Mouse (Mus musculus): ENCODE measurements at regions not wholly inside any gene's neighbourhood (a gene's known extent, or its start where the extent isn't known, plus 50 kb on each side); places are given as distances from the start of the nearest gene placed in this dataset.
A peak's percentile ranks its signal among the peaks of the same experiment; 100 is the strongest.

GRCm38 (mm10) chr5:118966901-118967300 is 406.4 kb downstream of the Med13l start:
- Histone ChIP-seq H3K4me2 (ENCODE audit: low read depth, low read length) (no peak overlapping the region), H3K27ac (replicated peaks; ENCODE audit: low read depth, low read length) (no peak overlapping the region), H3K36me3 (ENCODE audit: control insufficient read depth, insufficient read depth, low read length) (no peaks in the 10 kb centered on the region), H3K4me1 (ENCODE audit: control insufficient read depth, insufficient read depth, low read length) (no peaks in the 10 kb centered on the region), H3K9ac (ENCODE audit: low read depth, low read length) (no peak overlapping the region), H3K9me3 (ENCODE audit: control insufficient read depth, low read length) (no peaks in the 10 kb centered on the region), H3K27me3 (replicated peaks; ENCODE audit: control insufficient read depth, insufficient read depth, low read length) (no peaks in the 10 kb centered on the region), H3K4me3 (ENCODE audit: low read depth, low read length) (no peak overlapping the region)
- DNase-seq (ENCODE audit: low spot score) (no peak), ATAC-seq (ENCODE audit: low read depth) (no peak)
- WGBS, result 71% methylated on average over 6 of the region's 6 CpGs

GRCm38 (mm10) chr5:118967718-118968117 is 407.2 kb downstream of the Med13l start:
- Histone ChIP-seq H3K27ac (replicated peaks; ENCODE audit: low read depth, low read length) (no peak overlapping the region), H3K36me3 (ENCODE audit: control insufficient read depth, insufficient read depth, low read length) (no peaks in the 10 kb centered on the region), H3K4me2 (ENCODE audit: low read depth, low read length) (no peak overlapping the region), H3K9ac (ENCODE audit: low read depth, low read length) (no peak overlapping the region), H3K4me1 (ENCODE audit: control insufficient read depth, insufficient read depth, low read length) (no peaks in the 10 kb centered on the region), H3K4me3 (ENCODE audit: low read depth, low read length) (no peak overlapping the region), H3K9me3 (ENCODE audit: control insufficient read depth, low read length) (no peaks in the 10 kb centered on the region), H3K27me3 (replicated peaks; ENCODE audit: control insufficient read depth, insufficient read depth, low read length) (no peaks in the 10 kb centered on the region)
- 61% methylated on average over 11 of the region's 11 CpGs for WGBS
- ATAC-seq (ENCODE audit: low read depth) (no peak), DNase-seq (ENCODE audit: low spot score) (peak; percentile 14)

- Histone ChIP-seq H3K36me3 (ENCODE audit: control insufficient read depth, insufficient read depth, low read length) (no peaks in the 10 kb centered on the region), H3K27ac (replicated peaks; ENCODE audit: low read depth, low read length) (no peak overlapping the region), H3K4me2 (ENCODE audit: low read depth, low read length) (no peak overlapping the region), H3K9me3 (ENCODE audit: control insufficient read depth, low read length) (no peaks in the 10 kb centered on the region), H3K4me1 (ENCODE audit: control insufficient read depth, insufficient read depth, low read length) (no peaks in the 10 kb centered on the region), H3K27me3 (replicated peaks; ENCODE audit: control insufficient read depth, insufficient read depth, low read length) (no peaks in the 10 kb centered on the region), H3K9ac (ENCODE audit: low read depth, low read length) (no peak overlapping the region), H3K4me3 (ENCODE audit: low read depth, low read length) (no peak overlapping the region)
- ATAC-seq (ENCODE audit: low read depth) (no peak), DNase-seq (ENCODE audit: low spot score) (no peak)
- WGBS, result 48% methylated on average over 10 of the region's 10 CpGs
Observed at GRCm38 (mm10) chr5:118975147-118975546, 414.7 kb downstream of the Med13l start.

- no peaks in the 10 kb centered on the region for H3K27me3 ChIP-seq (replicated peaks; ENCODE audit: control insufficient read depth, insufficient read depth, low read length)
- no peak overlapping the region for H3K9ac ChIP-seq (ENCODE audit: low read depth, low read length)
- no peak overlapping the region for H3K4me3 ChIP-seq (ENCODE audit: low read depth, low read length)
- H3K4me2 ChIP-seq (ENCODE audit: low read depth, low read length), result no peak overlapping the region
- ATAC-seq (ENCODE audit: low read depth) (no peak), DNase-seq (ENCODE audit: low spot score) (peak; percentile 11)
- no peak overlapping the region for H3K27ac ChIP-seq (replicated peaks; ENCODE audit: low read depth, low read length)
- 70% methylated on average over 11 of the region's 11 CpGs for WGBS
- no peaks in the 10 kb centered on the region for H3K9me3 ChIP-seq (ENCODE audit: control insufficient read depth, low read length)
- H3K4me1 ChIP-seq (ENCODE audit: control insufficient read depth, insufficient read depth, low read length), result peaks cover 5% of the 10 kb centered on the region; the same call in 1 of the 2 replicates
- no peaks in the 10 kb centered on the region for H3K36me3 ChIP-seq (ENCODE audit: control insufficient read depth, insufficient read depth, low read length)
Observed at GRCm38 (mm10) chr5:118978921-118979630, 418.6 kb downstream of the Med13l start.

GRCm38 (mm10) chr5:118981046-118981445 is 420.6 kb downstream of the Med13l start:
- 20% methylated on average over 14 of the region's 16 CpGs for WGBS
- DNase-seq (ENCODE audit: low spot score), result peak; percentile 73
- Histone ChIP-seq H3K4me1 (ENCODE audit: control insufficient read depth, insufficient read depth, low read length) (peaks cover 5% of the 10 kb centered on the region; the same call in 1 of the 2 replicates), H3K4me3 (ENCODE audit: low read depth, low read length) (no peak overlapping the region), H3K4me2 (ENCODE audit: low read depth, low read length) (no peak overlapping the region), H3K9ac (ENCODE audit: low read depth, low read length) (no peak overlapping the region), H3K9me3 (ENCODE audit: control insufficient read depth, low read length) (no peaks in the 10 kb centered on the region), H3K27me3 (replicated peaks; ENCODE audit: control insufficient read depth, insufficient read depth, low read length) (no peaks in the 10 kb centered on the region), H3K27ac (replicated peaks; ENCODE audit: low read depth, low read length) (no peak overlapping the region), H3K36me3 (ENCODE audit: control insufficient read depth, insufficient read depth, low read length) (no peaks in the 10 kb centered on the region)
- ATAC-seq (ENCODE audit: low read depth), result peak; percentile 62; the same call in 1 of the 2 replicates

- no peak overlapping the region for H3K9ac ChIP-seq (ENCODE audit: low read depth, low read length)
- H3K9me3 ChIP-seq (ENCODE audit: control insufficient read depth, low read length), result no peaks in the 10 kb centered on the region
- ATAC-seq (ENCODE audit: low read depth), result no peak
- H3K27me3 ChIP-seq (replicated peaks; ENCODE audit: control insufficient read depth, insufficient read depth, low read length), result no peaks in the 10 kb centered on the region; the same call in 1 of the 2 replicates
- H3K4me2 ChIP-seq (ENCODE audit: low read depth, low read length), result no peak overlapping the region
- WGBS, result 89% methylated on average over 3 of the region's 3 CpGs
- no peak overlapping the region for H3K27ac ChIP-seq (replicated peaks; ENCODE audit: low read depth, low read length)
- DNase-seq (ENCODE audit: low spot score), result no peak
- no peak overlapping the region for H3K4me3 ChIP-seq (ENCODE audit: low read depth, low read length)
- H3K4me1 ChIP-seq (ENCODE audit: control insufficient read depth, insufficient read depth, low read length), result peaks cover 5% of the 10 kb centered on the region; the same call in 1 of the 2 replicates
- H3K36me3 ChIP-seq (ENCODE audit: control insufficient read depth, insufficient read depth, low read length), result no peaks in the 10 kb centered on the region
Observed at GRCm38 (mm10) chr5:118984251-118984650, 423.8 kb downstream of the Med13l start.

GRCm38 (mm10) chr5:118984797-118985408 is 424.4 kb downstream of the Med13l start:
- H3K27ac ChIP-seq (replicated peaks; ENCODE audit: low read depth, low read length), result no peak overlapping the region
- H3K4me1 ChIP-seq (ENCODE audit: control insufficient read depth, insufficient read depth, low read length), result peaks cover 5% of the 10 kb centered on the region; the same call in 1 of the 2 replicates
- no peaks in the 10 kb centered on the region for H3K9me3 ChIP-seq (ENCODE audit: control insufficient read depth, low read length)
- no peak for DNase-seq (ENCODE audit: low spot score)
- no peak overlapping the region for H3K4me3 ChIP-seq (ENCODE audit: low read depth, low read length)
- no peaks in the 10 kb centered on the region for H3K36me3 ChIP-seq (ENCODE audit: control insufficient read depth, insufficient read depth, low read length)
- H3K27me3 ChIP-seq (replicated peaks; ENCODE audit: control insufficient read depth, insufficient read depth, low read length), result no peaks in the 10 kb centered on the region; the same call in 1 of the 2 replicates
- no peak overlapping the region for H3K4me2 ChIP-seq (ENCODE audit: low read depth, low read length)
- WGBS, result 86% methylated on average over 9 of the region's 9 CpGs
- H3K9ac ChIP-seq (ENCODE audit: low read depth, low read length), result no peak overlapping the region
- ATAC-seq (ENCODE audit: low read depth), result no peak

GRCm38 (mm10) chr5:118987376-118988000 is 427.0 kb downstream of the Med13l start:
- no peak for ATAC-seq (ENCODE audit: low read depth)
- WGBS, result 38% methylated on average over 10 of the region's 10 CpGs

More at GRCm38 (mm10) chr5:118987376-118988000, 427.0 kb downstream of the Med13l start:
- H3K27ac ChIP-seq (replicated peaks; ENCODE audit: low read depth, low read length), result no peak overlapping the region
- H3K4me3 ChIP-seq (ENCODE audit: low read depth, low read length), result no peak overlapping the region
- H3K9me3 ChIP-seq (ENCODE audit: control insufficient read depth, low read length), result no peaks in the 10 kb centered on the region
- no peak overlapping the region for H3K4me2 ChIP-seq (ENCODE audit: low read depth, low read length)
- no peak overlapping the region for H3K9ac ChIP-seq (ENCODE audit: low read depth, low read length)
- H3K36me3 ChIP-seq (ENCODE audit: control insufficient read depth, insufficient read depth, low read length), result no peaks in the 10 kb centered on the region
- no peak for DNase-seq (ENCODE audit: low spot score)
- no peaks in the 10 kb centered on the region; the same call in 1 of the 2 replicates for H3K27me3 ChIP-seq (replicated peaks; ENCODE audit: control insufficient read depth, insufficient read depth, low read length)
- no peaks in the 10 kb centered on the region for H3K4me1 ChIP-seq (ENCODE audit: control insufficient read depth, insufficient read depth, low read length)

Data from embryonic facial prominence, embryonic 14.5 days (tissue).